Mouse (Mus musculus): ENCODE results near the gene Wdr70. TPM values are rescaled to one million over a fixed set of nuclear protein-coding genes. Genes with fewer than 3 reads are reported as not detected.

The Wdr70 gene
- total and polyA plus RNA-seq, 3 experiments, result 21.9 to 37.1 (median 23.6) TPM

DNA sequence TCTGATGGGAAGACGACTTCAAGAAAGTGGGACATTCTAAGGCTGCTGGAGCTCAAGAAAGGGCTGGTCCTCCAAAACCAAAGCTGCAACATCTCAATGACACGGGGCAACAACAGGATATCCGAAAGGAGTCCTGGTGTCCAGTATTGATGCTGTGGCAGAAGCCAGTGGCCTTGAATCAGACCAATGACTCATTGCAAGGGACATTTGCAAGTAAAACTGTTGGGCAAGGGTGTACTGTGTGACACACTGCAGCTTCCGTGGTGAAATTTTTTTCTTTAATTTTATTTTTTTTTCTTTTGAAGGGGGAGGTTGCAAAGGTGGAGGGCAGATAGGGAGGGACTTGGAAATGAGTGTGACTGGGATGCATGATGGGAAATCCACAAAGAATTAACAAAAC, 256.6 kb downstream of the Wdr70 start:
- Histone ChIP-seq H3K4me1 (ENCODE audit: control insufficient read depth in 1 of 2, insufficient read depth in 2 of 2) (peaks cover 7 to 10% of the 10 kb centered on the region in 2 experiments), H3K9ac (ENCODE audit: insufficient read depth, low read depth) (no peak overlapping the region), H3K79me2 (replicated peaks; ENCODE audit: control insufficient read depth, extremely low read depth, insufficient read depth, poor library complexity, severe bottlenecking) (no peaks in the 10 kb centered on the region), H3K36me3 (replicated peaks in 1 of 2; ENCODE audit: control insufficient read depth in 1 of 2, insufficient read depth in 1 of 2, low read length in 1 of 2) (no peaks in the 10 kb centered on the region), H3K27me3 (replicated peaks) (no peaks in the 10 kb centered on the region), H3K27ac (ENCODE audit: insufficient read depth, low read depth) (no peak overlapping the region), H3K9me3 (replicated peaks; ENCODE audit: low read length) (peaks cover 1% of the 10 kb centered on the region), H3K4me2 (ENCODE audit: insufficient read depth, low read depth, poor library complexity, severe bottlenecking) (no peak overlapping the region; the same call in 1 of the 2 replicates), H3K4me3 (replicated peaks in 1 of 3; ENCODE audit: low read depth in 2 of 3, low read length in 2 of 3, poor library complexity in 1 of 3) (no peak overlapping the region)
- dilution Hi-C loops (cut with MboI; ENCODE audit: extremely low pct_ligation_motif_present, extremely low pct_unique_long_range_greater_than_20kb, low sequenced_read_pairs) (no loop called here), in situ Hi-C loops (cut with MboI; ENCODE audit: low pct_ligation_motif_present, low pct_unique_long_range_greater_than_20kb, low sequenced_read_pairs) (no loop called here)
- TF ChIP-seq NRF1 (IDR thresholded peaks at IDR 0.05; ENCODE audit: low read depth, low read length), result no peak
- no peak for TF ChIP-seq MEF2A (IDR thresholded peaks at IDR 0.05; ENCODE audit: borderline replicate concordance, low read depth, low read length)
- no peak for DNase-seq (ENCODE audit: extremely low read depth)

- no peaks in the 10 kb centered on the region for H3K79me2 ChIP-seq (replicated peaks; ENCODE audit: control insufficient read depth, extremely low read depth, insufficient read depth, poor library complexity, severe bottlenecking)
- H3K4me2 ChIP-seq (ENCODE audit: insufficient read depth, low read depth, poor library complexity, severe bottlenecking), result no peak overlapping the region
- peaks cover under 1% of the 10 kb centered on the region for H3K27me3 ChIP-seq (replicated peaks)
- no peak for DNase-seq (ENCODE audit: extremely low read depth)
- in situ Hi-C loops (cut with MboI; ENCODE audit: low pct_ligation_motif_present, low pct_unique_long_range_greater_than_20kb, low sequenced_read_pairs), result no loop called here
- no peak overlapping the region for H3K9ac ChIP-seq (ENCODE audit: insufficient read depth, low read depth)
- no peak overlapping the region for H3K4me3 ChIP-seq (replicated peaks in 1 of 3; ENCODE audit: low read depth in 2 of 3, low read length in 2 of 3, poor library complexity in 1 of 3)
- H3K4me1 ChIP-seq (ENCODE audit: control insufficient read depth in 1 of 2, insufficient read depth in 2 of 2), result peaks cover 5 to 7% of the 10 kb centered on the region in 2 experiments
- dilution Hi-C loops (cut with MboI; ENCODE audit: extremely low pct_ligation_motif_present, extremely low pct_unique_long_range_greater_than_20kb, low sequenced_read_pairs), result no loop called here
- peaks cover 1% of the 10 kb centered on the region for H3K9me3 ChIP-seq (replicated peaks; ENCODE audit: low read length)
- H3K27ac ChIP-seq (ENCODE audit: insufficient read depth, low read depth), result no peak overlapping the region
- TF ChIP-seq ZC3H11A (IDR thresholded peaks at IDR 0.05; ENCODE audit: low read depth, low read length), result no peak
- no peak for TF ChIP-seq USF1 (IDR thresholded peaks at IDR 0.05; ENCODE audit: low read depth, low read length)
- TF ChIP-seq ETS1 (conservative IDR thresholded peaks at IDR 0.05; ENCODE audit: low read depth, low read length), result no peak
- TF ChIP-seq ZNF384 (IDR thresholded peaks at IDR 0.05; ENCODE audit: low read depth, low read length), result no peak
- no peak for TF ChIP-seq MEF2A (IDR thresholded peaks at IDR 0.05; ENCODE audit: borderline replicate concordance, low read depth, low read length)
- TF ChIP-seq RAD21 (IDR thresholded peaks at IDR 0.05; ENCODE audit: low read depth, low read length), result no peak
- TF ChIP-seq POLR2A (IDR thresholded peaks at IDR 0.05; ENCODE audit: low read depth, low read length), result no peak
- no peak for TF ChIP-seq RCOR1 (conservative IDR thresholded peaks at IDR 0.05; ENCODE audit: low read depth, low read length)
- TF ChIP-seq UBTF (IDR thresholded peaks at IDR 0.05; ENCODE audit: low read depth, low read length), result no peak
- no peak for TF ChIP-seq EP300 (IDR thresholded peaks at IDR 0.05; ENCODE audit: low read length)
- TF ChIP-seq TCF12 (IDR thresholded peaks at IDR 0.05; ENCODE audit: low read depth, low read length), result no peak
- TF ChIP-seq IRF4 (IDR thresholded peaks at IDR 0.05; ENCODE audit: low read depth, low read length), result no peak
- TF ChIP-seq MAZ (IDR thresholded peaks at IDR 0.05; ENCODE audit: low read depth, low read length), result no peak
- no peak for TF ChIP-seq MAX (IDR thresholded peaks at IDR 0.05; ENCODE audit: low read length)
- no peak for TF ChIP-seq JUN (IDR thresholded peaks at IDR 0.05; ENCODE audit: insufficient read depth, low read depth, low read length)
- no peak for TF ChIP-seq MAFK (IDR thresholded peaks at IDR 0.05; ENCODE audit: insufficient replicate concordance, low read length)
- no peak for TF ChIP-seq MYC (IDR thresholded peaks at IDR 0.05; ENCODE audit: low read depth, low read length)
- no peaks in the 10 kb centered on the region for H3K36me3 ChIP-seq (replicated peaks in 1 of 2; ENCODE audit: control insufficient read depth in 1 of 2, insufficient read depth in 1 of 2, low read length in 1 of 2)
Observed at GRCm38 (mm10) chr15:7841664-7842063, 257.3 kb downstream of the Wdr70 start.
